Mouse (Mus musculus) megakaryocyte, embryonic 14.5 days (primary cell): ENCODE data around the gene Atp6v1g2.

Source experiments
- FLI1 ChIP-seq: IDR thresholded peaks from 2 replicates; pipeline ENCODE4 v1.6.1; 2012; ENCODE audit warnings: low read length, inconsistent platforms, mixed read lengths
- GATA1 ChIP-seq: IDR thresholded peaks from 3 replicates; pipeline ENCODE4 v1.6.1; 2012; ENCODE audit warnings: mixed read lengths, low read length, inconsistent platforms, borderline replicate concordance

DNA sequence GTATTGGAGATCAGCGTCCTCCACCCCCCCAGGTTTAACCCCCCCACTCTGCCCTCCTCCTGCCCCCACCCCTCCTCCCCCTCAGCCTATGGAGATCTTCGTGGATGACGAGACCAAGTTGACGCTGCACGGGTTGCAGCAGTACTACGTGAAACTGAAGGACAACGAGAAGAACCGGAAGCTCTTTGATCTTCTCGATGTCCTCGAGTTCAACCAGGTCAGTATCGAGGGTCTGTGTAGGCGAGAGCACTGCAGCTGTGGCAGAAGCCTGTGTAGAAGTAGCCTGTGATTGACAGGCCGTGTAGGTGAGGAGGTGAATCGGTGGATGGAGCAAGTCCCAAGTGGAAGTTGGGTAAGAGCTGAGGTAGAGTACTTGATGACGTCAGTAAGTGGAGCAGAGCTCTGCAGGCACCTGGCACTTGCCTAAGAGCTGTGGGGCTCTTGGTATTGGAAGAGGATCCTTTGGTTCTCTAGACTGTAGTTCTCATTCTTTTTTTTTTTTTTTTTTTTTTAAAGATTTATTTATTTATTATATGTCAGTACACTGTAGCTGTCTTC is 17.8 kb downstream of the Atp6v1g2 start:
- TF ChIP-seq GATA1 (no peak), FLI1 (no peak)
